Mouse (Mus musculus): Measurements from ENCODE around the gene Ly6g6e. TPM values are rescaled to one million over a fixed set of nuclear protein-coding genes. Genes with fewer than 3 reads are reported as not detected.
"Not testable (repeated sequence)": the region's sequence is repeated elsewhere in the genome, so short reads cannot be mapped to it uniquely, and the experiment has no call there.

Gene Ly6g6e
- not detected for total RNA-seq (2022)

- DNase-seq (ENCODE audit: low spot score in 2 of 2), result no peak
Measured at GRCm38 (mm10) chr17:35076507-35077176, at the start of gene Ly6g6e. TSS of gene Ly6g6e (plus strand) at chr17:35076902.

- no peak for DNase-seq (ENCODE audit: low spot score in 2 of 2)
Measured at GRCm38 (mm10) chr17:35027277-35028068, 49.2 kb upstream of the Ly6g6e start, which contains the start of gene Sapcd1. TSS of gene Sapcd1 (minus strand) at chr17:35028016.

GRCm38 (mm10) chr17:35028315-35028714 is 48.4 kb upstream of the Ly6g6e start:
- DNase-seq (ENCODE audit: low spot score in 2 of 2), result no peak

- no peak for DNase-seq (ENCODE audit: low spot score in 2 of 2)
Measured at GRCm38 (mm10) chr17:35029691-35030532, 46.8 kb upstream of the Ly6g6e start.

- no peak for DNase-seq (ENCODE audit: low spot score in 2 of 2)
Measured at GRCm38 (mm10) chr17:35031272-35031671, 45.4 kb upstream of the Ly6g6e start.

- no peak for DNase-seq (ENCODE audit: low spot score in 2 of 2)
Measured at GRCm38 (mm10) chr17:35031880-35032279, 44.8 kb upstream of the Ly6g6e start.

- no peak for DNase-seq (ENCODE audit: low spot score in 2 of 2)
Measured at GRCm38 (mm10) chr17:35032323-35032870, 44.3 kb upstream of the Ly6g6e start.

GRCm38 (mm10) chr17:35033703-35034102 is 43.0 kb upstream of the Ly6g6e start:
- not testable (repeated sequence) for DNase-seq (ENCODE audit: low spot score in 2 of 2)

- no peak for DNase-seq (ENCODE audit: low spot score in 2 of 2)
Measured at GRCm38 (mm10) chr17:35034896-35035295, 41.8 kb upstream of the Ly6g6e start.

- no peak for DNase-seq (ENCODE audit: low spot score in 2 of 2)
Measured at GRCm38 (mm10) chr17:35039121-35039873, 37.4 kb upstream of the Ly6g6e start.

- no peak for DNase-seq (ENCODE audit: low spot score in 2 of 2)
Measured at GRCm38 (mm10) chr17:35043794-35044193, 32.9 kb upstream of the Ly6g6e start.

GRCm38 (mm10) chr17:35044904-35045806 is 31.5 kb upstream of the Ly6g6e start:
- no peak for DNase-seq (ENCODE audit: low spot score in 2 of 2)

GRCm38 (mm10) chr17:35045807-35046680 is 30.7 kb upstream of the Ly6g6e start:
- DNase-seq (ENCODE audit: low spot score in 2 of 2), result no peak

GRCm38 (mm10) chr17:35046681-35047455 is 29.8 kb upstream of the Ly6g6e start, which contains the start of gene Msh5:
TSS of gene Msh5 (minus strand) at chr17:35046745.
- peak; percentile 92 to 93 for DNase-seq (ENCODE audit: low spot score in 2 of 2)

- no peak for DNase-seq (ENCODE audit: low spot score in 2 of 2)
Measured at GRCm38 (mm10) chr17:35047688-35048087, 29.0 kb upstream of the Ly6g6e start.

- DNase-seq (ENCODE audit: low spot score in 2 of 2), result no peak
Measured at GRCm38 (mm10) chr17:35048149-35048931, 28.4 kb upstream of the Ly6g6e start.

- DNase-seq (ENCODE audit: low spot score in 2 of 2), result no peak
Measured at GRCm38 (mm10) chr17:35048932-35049440, 27.7 kb upstream of the Ly6g6e start.
